Mouse (Mus musculus): Measurements from ENCODE around the gene Kif5a.

DNA sequence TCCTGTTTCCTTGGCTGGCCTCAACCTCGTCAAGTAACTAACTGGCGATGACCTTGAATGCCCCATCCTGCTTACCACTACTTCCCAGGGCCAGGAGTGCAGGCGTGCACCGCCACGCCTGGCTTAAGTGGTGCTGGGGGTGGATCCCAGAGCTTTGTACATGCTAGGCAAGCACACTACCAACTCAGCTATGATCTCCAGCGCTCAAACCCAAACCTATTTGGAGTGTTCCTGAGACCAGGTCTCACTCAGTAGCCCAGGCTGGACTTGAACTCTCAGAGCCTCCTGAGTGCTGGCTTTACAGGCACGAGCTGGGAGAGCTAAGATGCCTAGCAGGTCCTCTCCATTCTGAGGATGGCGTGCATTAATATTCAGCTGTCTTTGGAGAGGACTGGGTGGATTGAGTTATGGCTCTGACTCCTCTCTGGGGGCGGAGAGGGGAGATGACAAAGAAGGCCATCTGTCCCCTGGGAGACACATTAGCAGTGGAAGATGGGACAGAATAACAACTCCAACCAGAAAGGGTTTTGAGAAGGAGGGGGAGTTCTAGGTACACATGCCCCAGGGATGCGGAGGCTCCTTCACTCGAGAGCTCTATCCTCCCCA, 65.5 kb downstream of the Kif5a start:
- TF ChIP-seq ZNF384 (IDR thresholded peaks at IDR 0.05; ENCODE audit: low read depth, low read length) (no peak), CHD2 (IDR thresholded peaks at IDR 0.05; ENCODE audit: low read depth, low read length) (no peak), HCFC1 (IDR thresholded peaks at IDR 0.05; ENCODE audit: borderline replicate concordance, insufficient read depth, low read length) (no peak), ZC3H11A (IDR thresholded peaks at IDR 0.05; ENCODE audit: borderline replicate concordance, low read depth, low read length) (no peak), MAFK (IDR thresholded peaks at IDR 0.05; ENCODE audit: insufficient read depth, low read depth, low read length) (no peak)

Measured in ES-E14 (cell line).